Mouse (Mus musculus): Measurements from ENCODE around the gene Gpx8. TPM values are rescaled to one million over a fixed set of nuclear protein-coding genes. Genes with fewer than 3 reads are reported as not detected.

Gene Gpx8
- polyA plus RNA-seq (2016; fragmentation: Nextera tagmentation; extraction: Ambion mirVana): 124 and 134 TPM in 2 replicates

- DNase-seq (ENCODE audit: low spot score): peak; percentile 85
- WGBS: 6% methylated on average over 21 of the region's 21 CpGs
- Histone ChIP-seq H3K27me3 (ENCODE audit: insufficient read depth, poor library complexity, severe bottlenecking) (no peaks in the 10 kb centered on the region), H3K9me3 (no peaks in the 10 kb centered on the region), H3K36me3 (peaks cover 27% of the 10 kb centered on the region), H3K4me3 (peak within 1 kb of the TSS; percentile 70), H3K4me1 (peaks cover 15% of the 10 kb centered on the region; the same call in 1 of the 2 replicates), H3K27ac (peak within 1 kb of the TSS; percentile 86)
Measured at GRCm38 (mm10) chr13:113046211-113046883, at the start of gene Gpx8. TSS of gene Gpx8 (minus strand) at chr13:113046410.

GRCm38 (mm10) chr13:113094618-113095017 lies 48.4 kb upstream of the Gpx8 start:
- DNase-seq (ENCODE audit: low spot score): no peak
- Histone ChIP-seq H3K9me3 (no peaks in the 10 kb centered on the region), H3K27me3 (ENCODE audit: insufficient read depth, poor library complexity, severe bottlenecking) (no peaks in the 10 kb centered on the region), H3K4me1 (peaks cover 9% of the 10 kb centered on the region; the same call in 1 of the 2 replicates), H3K4me3 (no peak overlapping the region), H3K27ac (no peak overlapping the region), H3K36me3 (no peaks in the 10 kb centered on the region)
- 77% methylated on average over 1 of the region's 1 CpGs for WGBS

- WGBS: 69% methylated on average over 8 of the region's 8 CpGs
- Histone ChIP-seq H3K4me3 (no peak overlapping the region), H3K9me3 (no peaks in the 10 kb centered on the region), H3K36me3 (no peaks in the 10 kb centered on the region), H3K27ac (no peak overlapping the region), H3K27me3 (ENCODE audit: insufficient read depth, poor library complexity, severe bottlenecking) (no peaks in the 10 kb centered on the region), H3K4me1 (peaks cover 9% of the 10 kb centered on the region; the same call in 1 of the 2 replicates)
- DNase-seq (ENCODE audit: low spot score): no peak
Measured at GRCm38 (mm10) chr13:113090489-113090888, 44.3 kb upstream of the Gpx8 start.

- no peak for DNase-seq (ENCODE audit: low spot score)
- Histone ChIP-seq H3K27ac (no peak overlapping the region), H3K4me1 (peaks cover 11% of the 10 kb centered on the region), H3K36me3 (no peaks in the 10 kb centered on the region), H3K9me3 (no peaks in the 10 kb centered on the region), H3K27me3 (ENCODE audit: insufficient read depth, poor library complexity, severe bottlenecking) (no peaks in the 10 kb centered on the region), H3K4me3 (no peak overlapping the region)
- WGBS: 70% methylated on average over 13 of the region's 13 CpGs
Measured at GRCm38 (mm10) chr13:113087226-113088017, 41.2 kb upstream of the Gpx8 start.

GRCm38 (mm10) chr13:113084732-113085131 lies 38.5 kb upstream of the Gpx8 start:
- Histone ChIP-seq H3K27me3 (ENCODE audit: insufficient read depth, poor library complexity, severe bottlenecking) (no peaks in the 10 kb centered on the region), H3K4me3 (no peak overlapping the region), H3K4me1 (peaks cover 5% of the 10 kb centered on the region), H3K27ac (no peak overlapping the region), H3K9me3 (no peaks in the 10 kb centered on the region), H3K36me3 (no peaks in the 10 kb centered on the region)
- DNase-seq (ENCODE audit: low spot score): no peak
- 18% methylated on average over 5 of the region's 5 CpGs for WGBS

GRCm38 (mm10) chr13:113082101-113082500 lies 35.9 kb upstream of the Gpx8 start:
- WGBS: 64% methylated on average over 1 of the region's 1 CpGs
- DNase-seq (ENCODE audit: low spot score): no peak
- H3K27ac ChIP-seq: no peak overlapping the region

GRCm38 (mm10) chr13:113079021-113079420 lies 32.8 kb upstream of the Gpx8 start:
- Histone ChIP-seq H3K4me3 (no peak overlapping the region), H3K4me1 (peaks cover under 1% of the 10 kb centered on the region; the same call in 1 of the 2 replicates)
- DNase-seq (ENCODE audit: low spot score): no peak

More at GRCm38 (mm10) chr13:113082101-113082500, 35.9 kb upstream of the Gpx8 start:
- Histone ChIP-seq H3K4me1 (peaks cover 5% of the 10 kb centered on the region), H3K9me3 (no peaks in the 10 kb centered on the region), H3K4me3 (no peak overlapping the region), H3K36me3 (no peaks in the 10 kb centered on the region), H3K27me3 (ENCODE audit: insufficient read depth, poor library complexity, severe bottlenecking) (no peaks in the 10 kb centered on the region)

GRCm38 (mm10) chr13:113064542-113064941 lies 18.3 kb upstream of the Gpx8 start:
- Histone ChIP-seq H3K27me3 (ENCODE audit: insufficient read depth, poor library complexity, severe bottlenecking) (no peaks in the 10 kb centered on the region), H3K4me1 (no peaks in the 10 kb centered on the region), H3K4me3 (no peak overlapping the region), H3K27ac (no peak overlapping the region), H3K36me3 (no peaks in the 10 kb centered on the region), H3K9me3 (no peaks in the 10 kb centered on the region)
- 85% methylated on average over 9 of the region's 9 CpGs for WGBS
- no peak for DNase-seq (ENCODE audit: low spot score)

More at GRCm38 (mm10) chr13:113079021-113079420, 32.8 kb upstream of the Gpx8 start:
- no peaks in the 10 kb centered on the region for H3K27me3 ChIP-seq (ENCODE audit: insufficient read depth, poor library complexity, severe bottlenecking)
- no peaks in the 10 kb centered on the region for H3K36me3 ChIP-seq
- WGBS: 80% methylated on average over 9 of the region's 9 CpGs
- H3K9me3 ChIP-seq: no peaks in the 10 kb centered on the region
- no peak overlapping the region for H3K27ac ChIP-seq

- Histone ChIP-seq H3K27me3 (ENCODE audit: insufficient read depth, poor library complexity, severe bottlenecking) (no peaks in the 10 kb centered on the region), H3K27ac (no peak overlapping the region), H3K4me1 (no peaks in the 10 kb centered on the region), H3K9me3 (no peaks in the 10 kb centered on the region), H3K4me3 (no peak overlapping the region), H3K36me3 (no peaks in the 10 kb centered on the region)
- WGBS: 80% methylated on average over 6 of the region's 6 CpGs
- DNase-seq (ENCODE audit: low spot score): no peak
Measured at GRCm38 (mm10) chr13:113061746-113062145, 15.5 kb upstream of the Gpx8 start.

GRCm38 (mm10) chr13:113055826-113056225 lies 9.6 kb upstream of the Gpx8 start:
- WGBS: 27% methylated on average over 8 of the region's 8 CpGs
- Histone ChIP-seq H3K4me1 (no peaks in the 10 kb centered on the region), H3K9me3 (no peaks in the 10 kb centered on the region), H3K27ac (no peak overlapping the region), H3K4me3 (no peak overlapping the region), H3K36me3 (no peaks in the 10 kb centered on the region), H3K27me3 (ENCODE audit: insufficient read depth, poor library complexity, severe bottlenecking) (no peaks in the 10 kb centered on the region)
- DNase-seq (ENCODE audit: low spot score): no peak

- no peaks in the 10 kb centered on the region for H3K9me3 ChIP-seq
- no peaks in the 10 kb centered on the region for H3K4me1 ChIP-seq
- DNase-seq (ENCODE audit: low spot score): no peak
- no peak overlapping the region for H3K4me3 ChIP-seq
- H3K36me3 ChIP-seq: no peaks in the 10 kb centered on the region
- 82% methylated on average over 8 of the region's 8 CpGs for WGBS
- H3K27me3 ChIP-seq (ENCODE audit: insufficient read depth, poor library complexity, severe bottlenecking): no peaks in the 10 kb centered on the region
- H3K27ac ChIP-seq: 0 out of 2 replicates have a peak overlapping the region, but pooled peaks have one; percentile 6
Measured at GRCm38 (mm10) chr13:113054230-113054629, 8.0 kb upstream of the Gpx8 start.

- no peak for DNase-seq (ENCODE audit: low spot score)
- Histone ChIP-seq H3K4me3 (no peak overlapping the region), H3K4me1 (peaks cover 13% of the 10 kb centered on the region; the same call in 1 of the 2 replicates), H3K27me3 (ENCODE audit: insufficient read depth, poor library complexity, severe bottlenecking) (no peaks in the 10 kb centered on the region), H3K27ac (no peak overlapping the region), H3K9me3 (no peaks in the 10 kb centered on the region), H3K36me3 (peaks cover 15% of the 10 kb centered on the region)
- 79% methylated on average over 3 of the region's 3 CpGs for WGBS
Measured at GRCm38 (mm10) chr13:113047647-113048046, 1.4 kb upstream of the Gpx8 start.

- DNase-seq (ENCODE audit: low spot score): peak; percentile 50
- Histone ChIP-seq H3K9me3 (no peaks in the 10 kb centered on the region), H3K27me3 (ENCODE audit: insufficient read depth, poor library complexity, severe bottlenecking) (no peaks in the 10 kb centered on the region), H3K4me1 (peaks cover 13% of the 10 kb centered on the region; the same call in 1 of the 2 replicates), H3K27ac (no peak overlapping the region), H3K36me3 (peaks cover 20% of the 10 kb centered on the region), H3K4me3 (no peak overlapping the region)
Measured at GRCm38 (mm10) chr13:113047018-113047417, 808 bp upstream of the Gpx8 start.
